Mouse (Mus musculus) midbrain, embryonic 13.5 days (tissue): ENCODE results near the gene 9930104L06Rik. TPM values are rescaled to one million over a fixed set of nuclear protein-coding genes. Genes with fewer than 3 reads are reported as not detected.

ENCODE experiments used
- ATAC-seq: fragments of 200-750 bp; cut with Nextera tagmentation; 2 replicates; pipeline ENCODE4 v1.8.0; 2017; ENCODE audit warnings: mild to moderate bottlenecking, moderate TSS enrichment, moderate library complexity
- H3K27ac ChIP-seq: fragments of 300-500 bp; sonication (generic); 2 replicates; pipeline ENCODE4 v1.5.1; 2015; ENCODE audit warnings: inconsistent platforms, mild to moderate bottlenecking, moderate library complexity
- H3K27me3 ChIP-seq: fragments of 300-500 bp; sonication (generic); 2 replicates; pipeline ENCODE4 v1.6.1; 2015; ENCODE audit warnings: mild to moderate bottlenecking, inconsistent platforms
- H3K36me3 ChIP-seq: fragments of 300-500 bp; sonication (generic); 2 replicates; pipeline ENCODE4 v1.6.1; 2015; ENCODE audit warnings: mild to moderate bottlenecking, inconsistent platforms
- H3K4me1 ChIP-seq: fragments of 300-500 bp; sonication (generic); replicated peaks from 2 replicates; pipeline ENCODE4 v1.6.1; 2015; ENCODE audit warnings: inconsistent platforms
- H3K4me2 ChIP-seq: fragments of 300-500 bp; sonication (generic); replicated peaks from 2 replicates; pipeline ENCODE4 v1.6.1; 2015; ENCODE audit warnings: moderate library complexity, mild to moderate bottlenecking, inconsistent platforms
- H3K4me3 ChIP-seq: fragments of 300-500 bp; sonication (generic); replicated peaks from 2 replicates; pipeline ENCODE4 v1.5.1; 2015; ENCODE audit warnings: mild to moderate bottlenecking, inconsistent platforms
- H3K9ac ChIP-seq: fragments of 300-500 bp; sonication (generic); replicated peaks from 2 replicates; pipeline ENCODE4 v1.6.1; 2015; ENCODE audit warnings: mild to moderate bottlenecking, inconsistent platforms
- H3K9me3 ChIP-seq: fragments of 300-500 bp; sonication (generic); 2 replicates; pipeline ENCODE4 v1.6.1; 2016; ENCODE audit warnings: mild to moderate bottlenecking, inconsistent platforms
- WGBS: fragments of 180-500 bp; shearing (Covaris S2); methylation state at CpG from one replicate; pipeline ENCODE4 v1.1.7; 2015; 5-methylcytosine and 5-hydroxymethylcytosine counted together
- polyA plus RNA-seq: library from polyadenylated mRNA; unstranded; fragments of >200 nt; fragmentation: Nextera tagmentation; extraction: Ambion mirVana; gene quantifications from 2 replicates; pipeline ENCODE4 v1.2.1, GENCODE M21; 2015

Gene 9930104L06Rik
- polyA plus RNA-seq, 1 experiment from 2014 or later: 14.8 TPM

DNA sequence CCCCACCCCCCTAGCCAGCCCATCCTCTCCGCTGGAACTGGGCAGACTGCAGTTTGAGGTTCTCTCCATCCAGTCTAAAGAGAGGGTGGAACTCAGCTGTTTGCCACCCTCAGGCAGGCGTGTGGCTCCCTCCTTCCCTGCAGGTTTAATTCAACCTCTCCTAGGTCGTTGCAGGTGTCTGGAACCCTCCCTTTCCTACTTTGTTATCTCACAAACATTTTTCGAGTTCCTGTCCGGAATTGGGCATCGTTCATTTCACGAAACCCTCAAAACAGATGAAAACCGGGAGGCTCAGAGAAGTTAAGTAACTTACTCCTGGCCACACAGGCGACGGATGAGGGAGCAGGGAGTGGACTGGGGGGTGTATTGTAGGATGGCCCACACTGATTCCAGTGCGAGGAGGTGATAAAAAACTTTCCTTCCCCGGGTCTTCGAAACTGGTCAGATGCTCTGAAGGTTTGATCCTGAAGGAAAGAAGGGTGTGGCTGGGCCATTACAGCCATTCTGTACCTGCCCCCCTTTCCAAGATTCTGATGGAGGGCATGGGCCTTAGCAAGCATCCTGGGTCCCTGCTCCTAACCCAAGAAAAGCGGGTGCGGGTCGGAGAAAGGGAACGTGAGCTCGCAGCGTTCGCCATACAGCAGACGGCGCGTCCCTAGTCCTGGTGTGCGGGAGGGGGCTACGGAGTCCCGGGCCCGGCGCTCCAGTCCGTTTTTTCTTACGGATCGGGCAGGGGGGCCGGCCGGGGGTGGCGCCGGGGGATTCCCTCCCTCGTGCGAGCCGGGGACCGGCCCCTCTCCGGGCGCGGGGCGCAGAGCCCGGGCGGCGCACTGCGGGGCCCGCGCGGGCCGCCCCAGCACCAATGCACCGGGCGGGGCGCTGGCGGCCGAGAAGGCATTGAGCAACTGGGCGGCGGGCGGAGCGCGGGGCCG, 49.1 kb downstream of the 9930104L06Rik start, which contains the start of gene Rspo1:
Gene Rspo1, plus strand, starts transcription at position 760 of the 932 bp plus-strand sequence.
- ATAC-seq: peak; percentile 29; the same call in 1 of the 2 replicates
- 1% methylated on average over 49 of the region's 62 CpGs for WGBS
- Histone ChIP-seq H3K9ac (peak within 1 kb of the TSS; percentile 55), H3K4me3 (peak within 1 kb of the TSS; percentile 42), H3K36me3 (no peaks in the 10 kb centered on the region), H3K27me3 (peaks cover 91% of the 10 kb centered on the region), H3K4me1 (peaks cover 46% of the 10 kb centered on the region), H3K4me2 (peak within 1 kb of the TSS; percentile 58), H3K9me3 (no peaks in the 10 kb centered on the region), H3K27ac (no peak within 1 kb of the TSS)

DNA sequence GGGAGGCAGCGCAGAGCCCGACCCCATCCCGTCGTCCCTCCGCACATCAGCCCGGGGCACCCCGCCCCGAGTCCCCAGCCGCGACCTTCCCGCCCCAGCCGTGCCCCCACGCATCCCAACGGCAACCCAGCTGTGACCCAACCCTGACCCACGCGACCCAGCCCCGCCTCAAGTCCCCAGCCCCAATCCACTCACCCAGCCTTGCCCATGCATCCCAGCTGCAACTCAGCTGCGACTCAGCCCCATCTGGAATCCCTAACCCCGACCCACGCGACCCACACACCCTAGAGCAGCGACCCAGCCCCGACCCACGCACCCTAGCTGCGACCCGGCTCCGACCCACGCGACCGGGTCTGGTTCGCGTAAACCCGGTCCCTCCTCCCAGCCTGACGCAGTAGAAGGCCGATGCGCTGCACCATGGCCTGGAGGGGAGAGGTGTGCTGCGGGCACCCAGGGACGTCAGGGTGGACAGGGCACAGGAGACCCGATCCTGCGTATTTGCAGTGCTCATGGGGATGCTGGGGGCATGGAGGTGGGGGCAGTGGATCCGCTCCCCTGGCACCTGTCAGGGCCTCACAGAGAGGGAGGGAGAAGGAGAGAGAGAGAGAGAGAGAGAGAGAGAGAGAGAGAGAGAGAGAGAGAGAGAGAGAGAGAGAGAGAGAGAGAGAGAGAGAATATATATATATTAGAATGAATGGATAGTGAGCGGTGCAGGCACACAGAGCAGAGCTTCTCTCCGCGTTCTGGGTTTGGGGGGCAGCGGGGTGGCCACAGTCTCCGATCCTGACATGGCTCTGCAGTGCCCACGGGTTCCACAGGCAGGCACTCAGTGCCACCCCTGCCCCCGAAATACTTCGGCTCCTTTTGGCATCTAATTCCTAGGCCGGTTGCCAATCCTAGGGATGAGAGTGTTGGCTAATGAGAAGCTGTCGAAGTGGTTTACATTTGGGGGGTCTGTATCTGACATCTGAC, 50.2 kb downstream of the 9930104L06Rik start:
- Histone ChIP-seq H3K36me3 (no peaks in the 10 kb centered on the region), H3K4me1 (peaks cover 53% of the 10 kb centered on the region), H3K4me2 (peak overlapping the region; percentile 58), H3K27ac (no peak overlapping the region), H3K4me3 (peak overlapping the region; percentile 42), H3K9ac (peak overlapping the region; percentile 55), H3K27me3 (peaks cover 97% of the 10 kb centered on the region), H3K9me3 (no peaks in the 10 kb centered on the region)
- WGBS: 3% methylated on average over 51 of the region's 51 CpGs
- 0 out of 2 replicates have a peak, but pooled peaks have one; percentile 8 for ATAC-seq

GRCm38 (mm10) chr4:124987711-124988097, 50.9 kb downstream of the 9930104L06Rik start:
- ATAC-seq: no peak
- Histone ChIP-seq H3K27me3 (peaks cover 90% of the 10 kb centered on the region), H3K9me3 (no peaks in the 10 kb centered on the region), H3K4me1 (peaks cover 53% of the 10 kb centered on the region), H3K36me3 (no peaks in the 10 kb centered on the region), H3K4me2 (peak overlapping the region; percentile 19; the same call in 1 of the 2 replicates), H3K27ac (no peak overlapping the region), H3K9ac (no peak overlapping the region), H3K4me3 (no peak overlapping the region)
- 5% methylated on average over 10 of the region's 10 CpGs for WGBS

DNA sequence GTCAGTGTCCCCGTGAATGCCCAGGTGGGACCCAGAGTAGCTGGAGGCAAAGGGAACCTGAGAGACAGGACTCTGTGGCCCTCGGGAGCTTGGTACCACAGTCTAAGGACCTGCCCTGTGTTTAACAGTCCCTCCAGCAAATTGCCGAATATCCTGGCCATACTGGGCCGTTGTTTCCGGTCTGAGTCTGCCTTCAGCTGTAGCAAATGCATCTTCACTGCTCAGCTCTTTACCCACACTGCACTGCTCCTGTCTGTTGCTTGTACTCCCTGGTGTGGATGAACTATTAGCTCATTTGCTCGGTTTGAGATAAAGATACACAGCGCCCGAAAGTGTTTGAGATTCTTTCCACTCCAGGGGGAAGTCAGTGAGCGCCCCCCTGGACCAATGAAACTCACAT, 51.5 kb downstream of the 9930104L06Rik start:
- Histone ChIP-seq H3K4me3 (no peak overlapping the region), H3K27ac (no peak overlapping the region), H3K36me3 (no peaks in the 10 kb centered on the region), H3K4me1 (peaks cover 53% of the 10 kb centered on the region), H3K9me3 (no peaks in the 10 kb centered on the region), H3K4me2 (peak overlapping the region; percentile 12; the same call in 1 of the 2 replicates), H3K9ac (no peak overlapping the region), H3K27me3 (peaks cover 84% of the 10 kb centered on the region)
- 22% methylated on average over 9 of the region's 9 CpGs for WGBS
- no peak for ATAC-seq

GRCm38 (mm10) chr4:124989787-124990253, 53.0 kb downstream of the 9930104L06Rik start:
- Histone ChIP-seq H3K27ac (no peak overlapping the region), H3K4me2 (peak overlapping the region; percentile 44), H3K4me3 (peak overlapping the region; percentile 19; the same call in 1 of the 2 replicates), H3K9me3 (no peaks in the 10 kb centered on the region), H3K4me1 (peaks cover 53% of the 10 kb centered on the region), H3K36me3 (no peaks in the 10 kb centered on the region), H3K27me3 (peaks cover 69% of the 10 kb centered on the region), H3K9ac (peak overlapping the region; percentile 52; the same call in 1 of the 2 replicates)
- no peak for ATAC-seq
- WGBS: 2% methylated on average over 20 of the region's 20 CpGs

DNA sequence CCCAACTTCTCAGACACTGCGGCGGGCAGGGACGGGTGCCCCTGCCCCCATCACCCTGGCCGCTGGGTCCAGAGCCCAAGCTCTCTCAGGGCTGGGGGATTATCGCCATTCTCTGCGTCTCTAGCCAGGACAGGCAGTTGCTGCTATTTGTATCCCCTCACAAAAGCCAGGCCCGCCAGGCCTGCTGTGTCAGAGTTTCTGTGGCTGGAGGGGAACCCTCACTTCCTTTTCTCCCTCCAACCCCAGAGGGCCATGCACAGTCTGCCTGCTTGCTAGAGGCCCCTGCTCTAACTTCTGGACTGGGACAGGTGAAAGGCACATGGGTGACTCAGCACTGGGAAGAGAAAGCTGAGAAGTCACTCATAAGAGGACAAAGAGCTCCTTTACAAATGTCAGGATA, 53.5 kb downstream of the 9930104L06Rik start:
- Histone ChIP-seq H3K9ac (peak overlapping the region; percentile 52; the same call in 1 of the 2 replicates), H3K9me3 (no peaks in the 10 kb centered on the region), H3K4me3 (peak overlapping the region; percentile 19; the same call in 1 of the 2 replicates), H3K27ac (no peak overlapping the region), H3K4me1 (peaks cover 51% of the 10 kb centered on the region), H3K27me3 (peaks cover 64% of the 10 kb centered on the region), H3K4me2 (peak overlapping the region; percentile 44), H3K36me3 (no peaks in the 10 kb centered on the region)
- no peak for ATAC-seq
- 0% methylated on average over 7 of the region's 7 CpGs for WGBS

Other genes with a start within 250 kb of the 9930104L06Rik start
- 48.3 and 51.1 TPM in 2 replicates for gene Utp11, start 243.4 kb upstream of the 9930104L06Rik start, polyA plus RNA-seq
- gene Fhl3, start 236.3 kb upstream of the 9930104L06Rik start, polyA plus RNA-seq: 2.8 and 3.0 TPM in 2 replicates
- gene Sf3a3, start 222.3 kb upstream of the 9930104L06Rik start, polyA plus RNA-seq: 147 and 153 TPM in 2 replicates
- 25.4 and 30.4 TPM in 2 replicates for gene Inpp5b, start 195.2 kb upstream of the 9930104L06Rik start, polyA plus RNA-seq
- gene Mtf1, start 134.9 kb upstream of the 9930104L06Rik start, polyA plus RNA-seq: 14.6 and 15.7 TPM in 2 replicates
- gene Yrdc, start 86.4 kb upstream of the 9930104L06Rik start, polyA plus RNA-seq: 42.8 and 45.1 TPM in 2 replicates
- gene 1110065P20Rik, start 85.9 kb upstream of the 9930104L06Rik start, polyA plus RNA-seq: 70.6 and 77.5 TPM in 2 replicates
- gene Maneal, start 74.9 kb upstream of the 9930104L06Rik start, polyA plus RNA-seq: 7.3 and 9.5 TPM in 2 replicates
- gene Epha10, start 56.1 kb upstream of the 9930104L06Rik start, polyA plus RNA-seq: 10.0 and 13.4 TPM in 2 replicates
- gene Cdca8, start 2.3 kb downstream of the 9930104L06Rik start, polyA plus RNA-seq: 76.4 and 77.6 TPM in 2 replicates
- gene Rspo1, start 49.4 kb downstream of the 9930104L06Rik start, polyA plus RNA-seq: 3.5 and 7.6 TPM in 2 replicates
- 94.8 and 99.1 TPM in 2 replicates for gene Gnl2, start 79.5 kb downstream of the 9930104L06Rik start, polyA plus RNA-seq
- 0.45 and 0.89 TPM in 2 replicates for gene Dnali1, start 128.7 kb downstream of the 9930104L06Rik start, polyA plus RNA-seq
- 25.1 and 28.5 TPM in 2 replicates for gene Snip1, start 129.6 kb downstream of the 9930104L06Rik start, polyA plus RNA-seq
- 171 and 181 TPM in 2 replicates for gene Meaf6, start 148.1 kb downstream of the 9930104L06Rik start, polyA plus RNA-seq
- gene Zc3h12a, start 190.8 kb downstream of the 9930104L06Rik start, polyA plus RNA-seq: 0.06 and 0.31 TPM in 2 replicates